Mouse (Mus musculus) embryonic fibroblast, embryonic 13.5 days (primary cell): ENCODE measurements at regions not wholly inside any gene's neighbourhood (a gene's known extent, or its start where the extent isn't known, plus 50 kb on each side); places are given as distances from the start of the nearest gene placed in this dataset.

Experiments
- H3K27ac ChIP-seq: 2 replicates; pipeline ENCODE4 v1.5.1; 2012; ENCODE audit warnings: low read length, control low read depth, inconsistent platforms; ENCODE audit not compliant: insufficient read depth
- H3K4me1 ChIP-seq: 2 replicates; pipeline ENCODE4 v1.6.1; 2011; ENCODE audit warnings: low read length; ENCODE audit not compliant: control insufficient read depth, insufficient read depth
- H3K4me3 ChIP-seq: 2 replicates; pipeline ENCODE4 v1.5.1; 2011; ENCODE audit warnings: mild to moderate bottlenecking, control low read depth, low read length; ENCODE audit not compliant: insufficient read depth
- CTCF ChIP-seq: IDR thresholded peaks from 2 replicates; pipeline ENCODE4 v1.5.1; 2011; ENCODE audit warnings: mild to moderate bottlenecking, control low read depth, low read length, moderate library complexity, borderline replicate concordance; ENCODE audit not compliant: insufficient read depth
- POLR2A ChIP-seq: IDR thresholded peaks from 2 replicates; pipeline ENCODE4 v1.6.1; 2011; ENCODE audit warnings: low read depth, mild to moderate bottlenecking, control low read depth, low read length, moderate library complexity

DNA sequence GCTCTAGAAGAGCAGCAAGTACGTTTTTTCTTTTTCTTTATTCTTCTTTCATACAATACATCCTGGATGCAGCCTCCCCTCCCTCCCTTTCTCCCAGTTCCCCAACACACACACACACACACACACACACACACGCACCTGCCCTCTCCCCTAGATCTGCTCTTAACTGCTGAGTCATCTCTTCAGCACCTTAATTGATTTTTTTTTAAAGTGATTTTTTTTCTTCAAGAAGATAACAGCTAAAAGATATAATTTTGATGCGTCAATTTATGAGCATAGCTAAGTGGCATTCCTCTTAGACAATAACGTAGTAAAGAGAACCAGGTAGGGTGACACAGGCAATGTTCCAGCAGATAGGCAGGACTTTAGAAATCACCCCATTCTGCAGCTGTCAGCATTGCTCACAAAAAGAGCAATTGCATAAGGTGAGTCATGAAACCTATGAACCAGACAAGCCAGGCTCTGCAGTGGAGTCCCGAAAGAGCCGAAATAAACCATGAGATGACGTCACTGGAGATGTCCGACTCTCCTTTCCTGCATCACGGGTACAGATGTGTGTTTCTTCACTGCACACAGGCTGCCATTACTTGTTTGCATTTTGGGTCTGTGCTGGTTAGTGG, 63.9 kb upstream of the Tnrc6a start:
- no peak for TF ChIP-seq CTCF
- no peak for TF ChIP-seq POLR2A
- Histone ChIP-seq H3K27ac (no peak overlapping the region), H3K4me3 (no peak overlapping the region), H3K4me1 (peaks cover under 1% of the 10 kb centered on the region; the same call in 1 of the 2 replicates)

DNA sequence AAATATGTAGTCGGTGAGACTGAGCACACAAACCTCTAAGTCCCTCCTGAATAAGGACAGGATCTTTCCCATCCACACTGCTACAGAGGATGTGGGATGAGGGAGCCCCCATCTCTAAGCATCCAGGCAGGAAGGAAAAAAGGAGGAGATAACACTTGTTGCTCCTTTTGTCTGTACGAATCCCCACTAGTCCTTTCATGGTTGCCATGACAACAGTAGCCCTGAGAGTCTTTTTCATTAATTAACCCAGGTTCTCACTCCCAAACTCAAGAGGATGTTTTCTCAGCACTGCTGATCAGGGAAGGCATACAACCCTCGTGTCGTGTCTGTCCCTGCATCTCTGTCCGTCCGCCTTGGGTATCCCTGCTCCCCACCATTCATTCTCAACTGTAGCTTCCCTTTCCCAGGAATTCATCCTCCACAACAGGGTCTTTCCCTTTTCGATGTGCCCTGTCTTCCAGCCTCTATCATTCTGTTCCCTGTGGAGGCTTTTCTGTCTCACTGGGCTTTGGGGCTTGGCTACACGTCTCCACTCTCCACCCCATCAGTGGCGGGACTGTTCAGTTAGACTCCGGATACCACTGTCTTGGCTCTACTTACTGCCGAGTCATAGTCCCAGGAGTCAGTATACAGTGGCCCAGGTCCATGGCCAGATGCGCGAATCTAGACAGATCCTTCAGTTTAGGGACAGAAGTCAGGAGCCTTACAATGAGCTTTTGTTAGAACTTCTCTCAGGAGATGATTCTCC, 60.2 kb upstream of the Tnrc6a start:
- Histone ChIP-seq H3K4me3 (no peak overlapping the region), H3K27ac (no peak overlapping the region), H3K4me1 (peaks cover 6% of the 10 kb centered on the region)
- TF ChIP-seq POLR2A (no peak), CTCF (no peak)

DNA sequence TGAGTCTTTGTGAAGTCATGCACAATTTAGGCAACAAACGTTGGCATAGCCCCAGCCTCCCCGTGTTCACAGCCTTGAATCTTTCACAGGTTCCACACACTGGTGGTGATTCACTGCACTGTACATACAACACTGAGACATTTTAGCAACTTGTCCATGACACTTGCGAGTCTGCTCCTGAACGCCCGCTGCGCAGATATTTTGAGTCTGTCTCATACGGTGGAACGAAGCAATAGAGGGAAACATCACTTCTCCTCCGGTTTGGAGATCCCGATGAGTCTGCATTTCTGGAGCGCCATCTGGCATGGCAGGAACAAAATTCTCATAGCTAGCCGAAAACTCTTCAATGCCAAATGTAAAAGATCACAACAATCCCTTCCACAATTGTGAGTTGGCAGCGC, 57.7 kb upstream of the Tnrc6a start:
- Histone ChIP-seq H3K4me1 (peaks cover 6% of the 10 kb centered on the region), H3K4me3 (no peak overlapping the region), H3K27ac (peak overlapping the region; percentile 14; the same call in 1 of the 2 replicates)
- no peak for TF ChIP-seq CTCF

DNA sequence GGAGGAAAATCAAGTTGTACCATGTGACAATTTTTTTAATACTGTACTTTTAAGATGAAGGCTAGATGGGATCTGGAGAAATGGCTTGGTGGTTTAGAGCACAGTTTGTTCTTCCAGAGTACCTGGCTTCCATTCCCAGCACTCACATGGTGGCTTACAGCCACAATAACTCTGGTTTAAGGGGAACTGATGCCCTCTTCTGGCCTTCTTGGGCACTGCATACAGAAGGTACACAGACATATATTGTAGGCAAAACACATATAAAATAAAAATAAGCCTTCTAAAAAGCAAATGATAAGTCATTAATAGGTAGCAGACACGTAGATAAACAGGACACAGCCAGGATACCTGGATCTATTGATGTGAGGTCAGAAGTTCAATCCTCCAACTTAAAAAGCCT, 56.3 kb upstream of the Tnrc6a start:
- TF ChIP-seq CTCF (no peak), POLR2A (no peak)

DNA sequence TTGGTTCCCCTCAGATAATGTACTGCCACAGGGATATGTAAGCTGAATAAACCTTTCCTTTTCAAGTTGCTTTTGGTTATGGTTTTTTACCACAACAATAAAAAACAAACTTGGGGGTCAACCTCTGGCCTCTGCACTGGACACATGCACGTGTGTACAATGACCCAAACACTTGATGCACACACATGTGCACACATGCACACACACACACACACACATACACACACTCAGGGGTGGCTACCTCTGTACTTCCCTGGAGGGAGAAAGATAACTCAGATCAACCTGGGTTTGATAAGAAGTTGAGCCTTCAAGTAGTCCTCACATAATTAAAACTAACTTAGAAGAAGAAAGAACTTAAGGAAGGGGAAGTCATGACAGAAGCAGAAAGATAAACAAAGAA, 55.4 kb upstream of the Tnrc6a start:
- no peak overlapping the region for H3K27ac ChIP-seq
- no peak overlapping the region for H3K4me3 ChIP-seq
- no peak for TF ChIP-seq CTCF
- no peak for TF ChIP-seq POLR2A
- peaks cover 6% of the 10 kb centered on the region for H3K4me1 ChIP-seq

More for the DNA sequence above, 56.3 kb upstream of the Tnrc6a start:
- Histone ChIP-seq H3K4me1 (peaks cover 6% of the 10 kb centered on the region), H3K4me3 (no peak overlapping the region), H3K27ac (no peak overlapping the region)

DNA sequence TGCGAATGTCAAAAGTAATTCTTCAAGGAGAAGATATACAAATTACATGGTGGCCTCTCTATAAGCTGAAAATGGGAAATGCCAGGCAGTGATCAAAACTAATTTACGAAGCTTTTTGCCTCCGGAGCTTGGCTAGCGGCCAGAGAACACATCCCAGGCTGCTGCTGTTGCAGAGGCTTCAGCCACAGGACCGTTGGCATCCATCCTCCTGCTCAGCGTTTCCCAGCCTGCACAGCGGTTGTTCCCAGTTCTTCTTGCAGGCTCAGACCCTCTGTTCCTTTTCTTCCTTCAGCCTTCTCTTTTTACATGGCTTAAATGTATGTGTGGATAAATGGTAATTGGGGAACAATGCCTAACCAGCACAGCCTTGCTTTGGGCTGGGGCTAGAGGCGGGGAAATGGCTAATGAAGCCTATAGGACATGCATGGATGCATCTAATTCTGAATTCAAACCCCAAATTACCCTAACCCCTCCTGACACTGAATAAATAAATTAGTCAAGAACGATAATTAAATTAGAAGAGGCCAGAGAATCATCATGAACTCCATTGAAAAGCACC, 54.9 kb upstream of the Tnrc6a start:
- no peak overlapping the region for H3K27ac ChIP-seq
- TF ChIP-seq POLR2A, result no peak
- no peak for TF ChIP-seq CTCF
- peaks cover 6% of the 10 kb centered on the region for H3K4me1 ChIP-seq
- H3K4me3 ChIP-seq, result no peak overlapping the region

DNA sequence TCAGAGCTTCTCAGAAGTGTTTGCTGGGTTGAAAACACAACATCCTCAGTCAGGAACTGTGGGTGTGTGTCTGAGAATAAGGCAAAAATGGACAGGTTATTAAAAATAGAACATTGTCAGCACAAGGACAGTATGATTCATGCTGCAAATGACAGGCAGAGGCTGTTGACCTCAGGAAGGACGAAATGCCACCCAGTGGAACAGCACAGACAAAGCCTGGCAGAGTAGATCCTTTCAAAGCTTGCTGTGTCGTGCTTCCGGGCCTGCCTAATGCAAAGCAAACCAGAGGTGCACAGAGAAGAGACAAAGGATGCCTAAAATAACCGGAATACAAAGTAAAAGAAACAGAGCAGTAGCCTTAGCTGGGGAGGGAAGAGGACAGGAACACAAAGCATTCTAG, 54.4 kb upstream of the Tnrc6a start:
- TF ChIP-seq POLR2A, result no peak
- peaks cover 6% of the 10 kb centered on the region for H3K4me1 ChIP-seq
- H3K27ac ChIP-seq, result no peak overlapping the region
- no peak overlapping the region for H3K4me3 ChIP-seq

DNA sequence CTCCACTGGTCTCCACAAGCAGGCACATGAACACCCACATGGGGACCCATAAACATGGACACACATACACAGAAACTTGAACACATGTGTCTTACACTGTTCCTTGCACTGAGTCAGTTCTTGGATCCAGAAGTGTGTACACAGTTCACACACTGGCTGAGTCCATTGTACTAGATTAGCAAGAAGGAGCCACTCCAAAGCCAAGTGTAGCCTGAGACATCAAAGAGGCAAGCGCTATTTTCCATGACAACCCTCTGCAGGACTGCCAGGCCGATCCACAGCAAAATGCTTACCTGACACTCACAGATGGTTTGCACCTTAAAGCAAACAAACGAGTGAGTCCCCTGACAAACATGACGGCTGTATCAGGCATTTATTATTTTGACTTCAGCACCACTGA, 52.8 kb upstream of the Tnrc6a start:
- H3K4me3 ChIP-seq, result no peak overlapping the region
- H3K27ac ChIP-seq, result no peak overlapping the region
- TF ChIP-seq POLR2A (no peak), CTCF (no peak)
- no peaks in the 10 kb centered on the region for H3K4me1 ChIP-seq
